Mouse (Mus musculus) G1E (cell line): ENCODE measurements around the gene Eif1.

Experiments used
- CTCF ChIP-seq: IDR thresholded peaks from 2 replicates; pipeline ENCODE4 v1.5.1; 2012; ENCODE audit warnings: low read depth, low read length, inconsistent platforms, mixed read lengths
- GATA1 ChIP-seq: IDR thresholded peaks from 2 replicates; pipeline ENCODE4 v1.6.1; 2012; ENCODE audit warnings: borderline replicate concordance, low read length, inconsistent platforms, mixed read lengths
- TAL1 ChIP-seq: conservative IDR thresholded peaks from 2 replicates; pipeline ENCODE4 v1.6.1; 2012; ENCODE audit warnings: low read depth, low read length, inconsistent platforms, mixed read lengths

GRCm38 (mm10) chr11:100312096-100312679 lies 7.5 kb upstream of the Eif1 start:
- TF ChIP-seq CTCF (no peak), GATA1 (no peak), TAL1 (no peak)
